Mouse (Mus musculus): ENCODE results near the gene Kcnip2. TPM values are rescaled to one million over a fixed set of nuclear protein-coding genes. Genes with fewer than 3 reads are reported as not detected.
A peak's percentile ranks its signal among the peaks of the same experiment; 100 is the strongest.
"Not testable (repeated sequence)": the region's sequence is repeated elsewhere in the genome, so short reads cannot be mapped to it uniquely, and the experiment has no call there.

Gene Kcnip2
- total RNA-seq, 2 experiments from 2014 or later, result 204 to 236 TPM

DNA sequence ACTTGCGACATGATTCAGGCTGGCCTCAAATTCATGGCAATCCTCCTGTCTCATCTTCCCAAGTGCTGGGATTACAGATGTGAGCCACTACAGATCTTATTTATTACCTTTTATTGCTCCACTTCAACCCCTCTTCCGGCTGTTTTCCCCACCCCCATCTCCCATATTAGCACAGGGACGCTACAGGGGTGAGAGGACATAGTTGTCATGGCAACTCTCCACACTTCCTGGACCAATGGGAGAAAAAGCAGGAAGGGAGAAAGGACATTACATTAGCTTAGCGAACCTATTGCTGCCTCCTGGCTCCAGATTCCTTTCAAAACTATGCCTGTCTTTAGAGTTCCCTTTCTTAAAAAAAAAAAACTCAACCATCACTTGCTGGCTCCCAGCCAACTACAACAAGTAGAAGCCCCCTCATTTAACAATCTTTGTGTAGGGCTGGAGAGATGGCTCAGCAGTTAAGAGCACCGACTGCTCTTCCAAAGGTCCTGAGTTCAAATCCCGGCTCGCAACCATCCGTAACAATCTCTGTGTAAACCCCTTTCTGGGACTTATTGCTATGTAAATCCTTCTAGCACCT lies 3.1 kb downstream of the Kcnip2 start:
- no peak for DNase-seq

DNA sequence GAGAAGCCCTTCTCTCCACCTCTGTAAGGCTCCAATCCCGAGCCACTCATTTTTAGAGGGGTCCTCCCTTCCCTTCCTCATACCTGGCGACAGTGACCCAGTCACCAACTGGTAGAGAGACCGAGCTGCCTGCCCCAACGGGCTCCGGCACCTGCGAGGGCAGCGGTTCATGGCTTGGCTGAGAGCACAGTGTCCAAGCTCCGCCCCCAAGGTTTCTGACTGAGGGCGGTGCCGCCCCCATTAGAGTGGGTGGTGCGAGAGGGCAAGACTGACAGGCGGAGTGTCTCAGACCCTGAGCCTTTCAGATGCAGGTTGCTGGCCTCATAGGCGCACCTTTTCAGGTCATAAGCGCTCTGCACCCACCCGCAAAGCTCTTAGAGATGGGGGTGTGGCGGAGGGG lies 3.7 kb downstream of the Kcnip2 start:
- DNase-seq, result peak in 1 of 2 experiments; percentile 36
- intact Hi-C loops (cut with DNase I), result loop anchor here (2.0 to 5.0 kb wide), 3 partner anchors 100 to 203 kb away; no protein-coding TSS in a partner anchor

More for the DNA sequence above, 3.1 kb downstream of the Kcnip2 start:
- intact Hi-C loops (cut with DNase I), result loop anchor here (2.0 to 5.0 kb wide), 3 partner anchors 100 to 202 kb away; no protein-coding TSS in a partner anchor

DNA sequence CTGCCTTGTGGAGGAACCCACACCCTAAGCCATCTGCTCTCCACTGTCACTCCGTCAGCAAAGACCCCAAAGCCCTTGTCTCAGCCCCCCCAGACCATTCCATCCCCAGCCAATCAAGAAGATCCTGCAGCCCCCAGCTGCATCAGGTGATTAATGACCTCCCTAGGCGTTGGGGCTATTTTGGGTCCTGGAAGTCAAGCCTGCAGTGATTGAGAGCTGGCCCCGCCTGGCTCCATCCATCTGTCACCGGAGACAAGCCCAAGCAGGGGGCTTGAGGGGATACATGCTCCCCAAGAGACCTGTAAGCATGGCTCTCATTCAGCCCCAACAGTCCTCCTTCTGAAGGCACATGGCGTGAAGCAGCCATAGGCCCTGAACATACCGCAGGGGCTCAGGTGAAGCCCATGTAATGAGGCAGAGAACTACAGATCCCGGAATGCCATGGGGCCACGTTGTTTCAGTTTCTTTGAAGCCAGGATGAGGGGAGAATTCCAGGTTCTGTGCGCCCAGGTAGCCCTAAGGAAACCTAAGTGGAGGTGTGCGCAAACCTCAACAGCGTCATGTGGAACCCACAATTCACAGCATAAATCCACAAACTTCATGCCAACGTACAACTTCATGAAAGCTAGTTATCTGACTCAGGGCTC lies 4.7 kb downstream of the Kcnip2 start:
- intact Hi-C loops (cut with DNase I), result loop anchor here (5.0 kb wide), 1 partner anchor 101 kb away; no protein-coding TSS in a partner anchor
- DNase-seq, result no peak

DNA sequence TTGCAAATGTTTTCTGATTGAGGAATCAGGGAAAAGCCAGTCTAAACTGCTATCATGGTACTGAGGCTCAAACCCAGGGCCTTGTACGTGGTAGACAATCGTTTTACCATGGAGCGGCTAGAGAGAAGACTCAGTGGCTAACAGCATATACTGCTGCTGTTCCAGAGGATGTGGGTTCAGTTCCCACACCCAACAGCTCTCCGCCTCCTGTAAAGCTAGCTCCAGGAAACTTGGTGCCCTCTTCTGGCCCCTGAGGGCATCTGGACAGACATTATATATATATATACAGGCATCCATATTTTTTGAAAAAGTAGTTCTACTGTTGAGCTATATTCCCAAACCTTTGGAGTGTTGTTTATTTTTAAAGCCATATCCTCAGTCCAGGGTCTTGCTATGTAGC lies 8.1 kb downstream of the Kcnip2 start:
- DNase-seq, result no peak
- intact Hi-C loops (cut with DNase I), result no loop called here

DNA sequence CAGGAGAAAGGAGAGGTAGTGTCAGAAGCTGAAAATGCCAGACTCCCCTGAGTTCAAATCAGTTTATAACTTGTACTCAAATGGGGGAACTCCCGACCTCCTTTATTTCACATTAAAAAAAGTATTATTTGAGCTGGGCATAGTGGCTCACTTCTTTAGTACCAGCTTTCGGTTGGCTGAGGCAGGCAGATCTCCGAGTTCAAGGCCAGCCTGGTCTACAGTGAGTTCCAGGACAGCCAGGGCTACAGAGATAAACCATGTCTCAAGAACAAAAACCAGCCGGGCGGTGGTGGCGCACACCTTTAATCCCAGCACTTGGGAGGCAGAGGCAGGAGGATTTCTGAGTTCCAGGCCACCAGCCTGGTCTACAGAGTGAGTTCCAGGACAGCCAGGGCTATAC lies 10.0 kb downstream of the Kcnip2 start:
- DNase-seq, result not testable (repeated sequence)
- intact Hi-C loops (cut with DNase I), result loop anchor here (2.0 kb wide), 2 partner anchors 147 to 209 kb away; no protein-coding TSS in a partner anchor

DNA sequence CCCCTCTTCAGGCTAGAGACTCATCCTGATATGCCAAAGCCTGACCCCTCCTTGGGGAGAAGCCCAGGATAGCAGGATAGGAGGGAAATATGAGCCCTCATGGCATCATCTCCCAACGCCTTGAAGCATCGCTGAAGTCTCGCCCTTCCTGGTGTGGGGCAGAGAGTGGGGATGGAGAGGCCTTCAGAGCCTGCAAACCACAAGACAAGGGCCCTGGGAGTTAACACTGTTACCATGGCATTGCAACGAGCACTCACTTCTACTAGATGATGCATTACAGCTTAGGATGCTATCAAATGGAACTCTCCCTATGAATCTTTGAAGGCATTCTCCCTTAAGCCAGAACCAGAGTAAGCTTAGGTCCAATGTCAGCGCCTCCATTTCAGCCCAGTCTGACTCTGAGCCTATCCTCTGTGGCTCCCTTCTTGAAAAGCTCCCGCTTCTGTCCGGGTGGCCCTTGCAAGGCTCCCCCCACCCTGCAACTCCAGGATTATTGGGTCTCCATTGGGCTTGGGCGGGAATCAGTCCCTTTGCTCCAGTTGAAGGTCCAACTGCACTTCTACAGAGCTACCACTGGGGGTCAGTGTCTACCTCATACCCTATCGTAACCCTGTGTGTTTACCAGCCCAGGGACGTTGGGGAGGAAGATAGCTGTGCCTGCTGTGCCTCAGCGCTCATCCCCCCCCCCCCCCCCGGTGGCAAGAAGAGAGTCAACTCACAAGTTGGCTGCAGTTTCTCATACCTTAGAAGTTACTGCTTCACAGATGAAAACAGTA lies 11.1 kb downstream of the Kcnip2 start:
- DNase-seq, result no peak
- intact Hi-C loops (cut with DNase I), result loop anchor here (2.0 kb wide), 2 partner anchors 148 to 210 kb away; no protein-coding TSS in a partner anchor

DNA sequence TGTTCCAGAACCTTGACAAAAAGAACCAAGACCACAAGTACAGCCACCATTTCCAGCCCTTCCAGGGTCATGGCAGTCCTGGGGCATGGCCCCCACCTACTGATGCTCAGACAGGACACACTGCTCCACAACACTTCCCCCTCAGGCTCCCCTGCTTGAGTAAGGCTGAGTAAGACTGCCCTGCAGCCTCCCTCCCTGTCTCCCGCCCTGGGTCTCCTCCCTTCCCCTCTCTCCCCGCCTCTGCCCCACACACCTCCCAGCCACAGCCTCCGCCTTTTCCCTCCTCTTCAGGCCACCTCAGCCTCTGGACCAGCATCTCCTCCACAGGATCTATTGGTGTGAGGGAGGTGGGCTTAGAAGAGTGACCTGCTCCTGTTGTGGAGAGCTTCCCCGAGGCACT lies 12.5 kb downstream of the Kcnip2 start:
- DNase-seq, result no peak

DNA sequence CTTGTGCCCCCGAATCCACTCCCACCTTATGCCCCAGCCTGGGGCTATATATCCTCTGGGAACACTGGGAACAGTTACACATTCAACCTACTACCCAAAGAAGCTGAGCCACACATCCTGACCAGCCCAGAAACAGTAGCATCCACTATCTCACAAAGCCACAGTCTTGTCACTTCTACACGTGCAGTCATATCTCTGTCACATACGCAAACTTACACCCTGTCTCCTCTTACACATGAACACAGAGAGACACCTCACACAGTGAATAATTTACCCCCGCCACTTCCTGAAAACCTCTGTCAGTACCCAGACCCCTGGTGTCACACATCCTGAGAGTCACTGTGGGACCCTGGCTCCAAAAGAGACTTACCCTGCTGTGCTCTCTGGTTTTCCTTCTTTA lies 13.2 kb downstream of the Kcnip2 start:
- intact Hi-C loops (cut with DNase I), result no loop called here
- DNase-seq, result no peak

More for the DNA sequence above, 12.5 kb downstream of the Kcnip2 start:
- intact Hi-C loops (cut with DNase I), result no loop called here

DNA sequence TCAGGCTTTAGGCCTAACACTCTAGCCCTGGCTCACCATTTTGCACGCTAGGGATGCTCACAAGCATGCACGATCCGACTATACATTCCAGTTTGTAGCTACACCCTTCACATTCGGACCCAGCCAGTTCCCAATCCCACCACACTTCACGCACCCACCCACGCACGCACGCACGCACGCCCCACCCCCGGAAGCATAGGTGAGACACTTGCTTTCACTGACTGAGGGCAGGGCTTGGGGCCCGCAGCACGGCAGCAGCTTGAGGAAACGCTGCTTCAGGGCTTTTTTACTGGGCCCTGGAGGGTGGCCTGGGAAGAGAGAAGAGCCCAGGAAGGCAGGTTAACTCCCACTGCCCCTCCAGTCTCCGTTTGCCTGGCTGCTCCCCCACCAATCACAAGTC lies 19.0 kb downstream of the Kcnip2 start:
- no peak for DNase-seq
- intact Hi-C loops (cut with DNase I), result no loop called here

DNA sequence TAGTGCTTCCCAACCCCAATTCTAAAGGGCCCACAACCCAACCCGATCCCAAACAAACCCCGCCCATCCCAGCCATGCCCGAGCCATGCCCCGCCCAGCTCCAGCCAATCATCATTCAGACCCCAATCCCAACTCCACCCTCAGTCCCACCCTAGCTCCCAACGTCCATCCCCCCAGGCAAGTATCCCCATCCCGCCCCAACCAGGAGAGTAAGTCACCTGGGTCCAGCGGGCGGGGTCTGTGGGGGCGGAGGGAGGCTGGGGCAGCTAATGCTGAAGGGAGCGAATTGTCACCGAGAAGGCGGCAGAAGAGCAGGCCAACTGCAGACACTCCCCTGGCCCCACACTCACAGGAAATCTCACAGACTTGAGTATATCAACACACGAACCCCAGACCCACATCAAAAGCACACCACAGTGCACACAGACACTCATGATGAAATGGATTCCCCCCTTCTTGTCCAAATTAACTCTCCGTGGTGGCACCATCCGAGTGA lies 19.8 kb downstream of the Kcnip2 start:
- DNase-seq, result no peak
- intact Hi-C loops (cut with DNase I), result no loop called here

DNA sequence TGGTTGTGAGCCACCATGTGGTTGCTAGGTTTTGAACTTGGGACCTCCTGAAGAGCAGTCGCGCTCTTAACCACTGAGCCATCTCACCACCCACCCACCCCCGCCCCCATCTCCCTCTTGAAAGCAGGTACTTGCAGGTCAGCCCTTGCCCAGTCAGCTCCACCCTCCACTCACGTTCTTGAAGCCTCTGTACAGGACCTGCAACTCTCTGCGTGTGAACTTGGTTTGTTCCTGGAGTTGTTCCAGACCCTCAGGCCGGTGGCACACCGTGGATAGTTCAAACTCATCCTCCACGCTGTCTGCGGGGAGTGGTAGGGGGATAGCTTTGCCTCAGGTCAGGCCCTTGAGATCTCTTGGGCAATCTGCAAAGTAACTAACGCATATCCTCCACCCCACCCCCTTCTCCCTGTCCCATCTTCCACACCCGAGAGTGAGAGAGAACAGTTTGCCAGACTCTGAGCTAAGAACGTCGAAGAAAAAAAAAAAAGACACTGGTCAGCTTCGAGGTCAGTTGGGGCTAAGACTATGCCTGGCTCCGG lies 20.4 kb downstream of the Kcnip2 start:
- no peak for DNase-seq
- intact Hi-C loops (cut with DNase I), result no loop called here

DNA sequence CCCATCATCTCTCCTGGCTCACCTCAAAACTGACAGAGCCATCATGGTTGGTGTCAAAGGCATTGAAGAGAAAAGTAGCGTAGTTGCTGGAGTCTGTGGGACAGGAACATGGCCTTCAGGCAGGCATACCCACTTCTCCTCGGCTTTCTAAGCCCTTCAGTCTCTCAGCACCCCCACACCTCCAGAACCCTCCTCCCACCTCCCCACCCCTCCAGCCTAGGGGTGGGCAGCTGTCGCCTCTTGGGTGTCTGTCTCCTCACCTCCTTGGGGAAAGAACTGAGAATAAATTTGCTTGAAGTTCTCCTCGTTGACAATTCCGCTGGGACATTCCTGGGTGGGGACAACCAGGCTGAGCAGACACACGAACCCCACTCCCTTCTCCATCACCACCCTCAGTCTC lies 21.1 kb downstream of the Kcnip2 start:
- DNase-seq, result no peak
- intact Hi-C loops (cut with DNase I), result no loop called here

DNA sequence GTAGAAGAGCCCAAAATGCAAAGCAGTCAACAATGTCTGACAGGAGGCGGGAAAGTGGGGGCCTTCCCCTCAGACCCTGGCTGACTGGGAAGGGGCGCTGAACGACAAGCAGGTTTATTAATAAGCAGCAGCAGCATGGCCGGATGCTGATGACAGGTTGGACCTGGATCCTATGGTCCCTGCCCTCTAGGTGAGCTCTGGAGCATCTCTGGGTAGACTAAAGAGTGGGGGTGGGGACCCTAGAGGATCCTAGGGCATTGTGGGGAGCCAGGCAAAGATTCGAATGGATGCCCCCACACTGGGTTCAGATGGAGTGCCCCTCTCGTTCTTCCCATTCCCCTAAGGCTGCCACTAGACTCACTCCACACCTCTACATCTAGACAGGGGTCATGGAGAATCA lies 23.5 kb downstream of the Kcnip2 start:
- no peak for DNase-seq
- intact Hi-C loops (cut with DNase I), result no loop called here

DNA sequence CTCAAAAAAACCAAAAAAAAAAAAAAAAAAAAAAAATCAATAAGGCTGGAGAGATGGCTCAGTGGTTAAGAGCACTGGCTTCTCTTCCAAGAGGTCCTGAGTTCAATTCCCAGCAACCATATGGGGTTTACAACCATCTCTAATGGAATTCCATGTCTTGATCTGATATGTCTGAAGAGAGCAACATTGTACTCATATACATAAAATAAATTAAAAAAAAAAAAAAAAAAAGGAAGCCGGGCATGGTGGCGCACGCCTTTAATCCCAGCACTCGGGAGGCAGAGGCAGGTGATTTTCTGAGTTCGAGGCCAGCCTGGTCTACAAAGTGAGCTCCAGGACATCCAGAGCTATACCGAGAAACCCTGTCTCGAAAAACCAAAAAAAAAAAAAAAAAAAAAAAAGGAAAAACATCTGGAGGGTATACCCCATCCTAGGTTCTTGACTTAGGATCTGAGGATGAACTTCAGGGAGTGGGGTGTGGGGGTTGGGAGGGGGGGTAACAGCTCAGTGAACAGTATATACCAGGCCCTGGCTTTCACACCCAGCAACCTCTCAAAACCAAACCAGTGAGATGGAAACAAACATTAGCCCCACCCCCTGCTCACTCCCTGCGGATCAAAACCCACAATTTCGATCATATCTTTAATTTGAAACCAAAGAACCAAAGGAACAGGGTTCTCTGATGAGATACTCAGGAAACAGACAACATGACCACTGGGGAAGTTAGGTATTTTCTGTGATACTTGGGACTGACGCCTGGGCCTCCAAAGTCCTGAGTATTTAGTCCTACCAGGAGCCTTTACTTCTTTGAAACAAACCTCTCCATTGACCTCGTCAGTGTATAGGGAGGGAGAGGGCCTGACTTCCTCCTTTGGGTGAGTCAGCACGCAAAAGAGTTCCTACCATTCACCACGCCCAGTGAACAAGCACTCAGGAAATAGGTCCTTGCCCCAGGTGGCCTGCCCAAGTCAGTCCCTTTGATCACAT lies 25.7 kb downstream of the Kcnip2 start:
- intact Hi-C loops (cut with DNase I), result no loop called here
- DNase-seq, result no peak

DNA sequence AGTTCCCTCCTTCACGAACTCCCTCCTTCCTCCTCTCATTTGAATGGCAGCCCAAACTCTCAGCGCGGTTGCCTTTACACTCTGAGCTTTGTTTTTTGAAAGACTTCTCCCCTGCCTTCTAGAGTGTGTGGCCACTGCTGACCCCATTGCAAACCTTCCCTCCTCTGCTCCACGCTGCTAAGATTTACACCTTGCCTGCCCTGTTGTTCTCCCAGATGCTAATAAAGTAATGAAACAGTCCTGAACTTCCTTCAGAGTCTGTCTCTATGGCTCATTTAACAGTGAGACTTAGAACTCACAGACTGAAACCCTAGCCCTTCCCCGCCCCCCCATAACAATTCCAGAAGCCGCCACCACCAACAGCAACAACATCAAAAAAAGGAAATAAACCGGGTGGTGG lies 26.5 kb downstream of the Kcnip2 start:
- intact Hi-C loops (cut with DNase I), result no loop called here
- no peak for DNase-seq

DNA sequence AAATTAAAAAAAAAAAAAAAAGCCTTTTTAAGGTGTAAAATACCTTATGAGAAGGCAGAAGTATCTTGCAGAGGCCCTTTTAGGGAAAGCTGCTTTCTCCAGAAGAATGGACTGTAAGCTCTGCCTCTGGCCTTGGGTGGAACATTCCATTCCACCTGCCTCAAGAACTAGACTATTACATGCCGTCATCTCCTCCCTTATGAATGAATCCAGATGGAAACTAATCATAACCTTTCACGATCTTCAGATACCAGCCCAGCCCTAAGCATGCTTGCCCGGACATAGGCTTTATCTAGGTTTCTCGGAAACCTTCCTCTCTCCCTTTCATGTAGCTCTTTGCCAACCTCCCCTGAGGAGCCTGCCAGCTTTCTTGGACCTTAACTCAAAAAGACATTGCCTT lies 27.5 kb downstream of the Kcnip2 start:
- no peak for DNase-seq
- intact Hi-C loops (cut with DNase I), result no loop called here

DNA sequence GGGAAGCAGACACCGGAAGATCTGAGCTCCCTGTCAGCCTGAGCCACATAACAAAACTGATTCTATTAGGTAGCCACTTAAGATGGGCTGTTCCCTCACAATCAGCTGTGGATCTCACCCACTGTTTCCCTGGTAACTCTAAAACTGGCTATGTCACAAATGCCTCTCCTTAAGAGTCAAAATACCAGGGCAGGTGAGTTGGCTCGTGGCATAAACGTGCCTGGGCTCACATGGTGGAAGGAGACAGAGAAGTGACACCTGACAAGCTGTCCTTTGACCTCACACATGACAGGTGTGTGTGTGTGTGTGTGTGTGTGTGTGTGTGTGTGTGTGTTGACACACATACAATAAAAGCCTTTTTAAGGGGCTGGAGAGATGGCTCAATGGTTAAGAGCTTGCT lies 28.4 kb downstream of the Kcnip2 start:
- intact Hi-C loops (cut with DNase I), result no loop called here
- DNase-seq, result no peak

DNA sequence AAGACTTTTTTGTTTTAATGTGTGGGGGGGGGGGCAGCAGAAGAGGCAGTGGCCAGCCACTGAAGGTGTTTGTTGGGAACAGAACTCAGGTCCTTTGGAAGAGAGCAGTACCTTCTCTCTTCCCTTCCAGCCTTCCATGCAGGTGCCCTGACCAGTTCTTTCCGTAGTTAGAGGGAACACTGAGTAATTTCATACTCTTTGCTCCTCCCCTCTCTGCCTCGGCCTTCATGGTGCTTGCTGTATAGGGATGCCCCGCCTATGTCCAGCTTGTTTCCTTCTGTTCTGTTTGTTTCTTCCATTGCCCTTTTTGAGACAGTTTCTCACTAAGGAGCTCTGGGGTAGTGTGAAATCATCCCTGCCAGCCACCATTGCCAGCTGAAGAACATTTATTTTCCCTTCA lies 30.4 kb downstream of the Kcnip2 start:
- intact Hi-C loops (cut with DNase I), result no loop called here
- no peak for DNase-seq

DNA sequence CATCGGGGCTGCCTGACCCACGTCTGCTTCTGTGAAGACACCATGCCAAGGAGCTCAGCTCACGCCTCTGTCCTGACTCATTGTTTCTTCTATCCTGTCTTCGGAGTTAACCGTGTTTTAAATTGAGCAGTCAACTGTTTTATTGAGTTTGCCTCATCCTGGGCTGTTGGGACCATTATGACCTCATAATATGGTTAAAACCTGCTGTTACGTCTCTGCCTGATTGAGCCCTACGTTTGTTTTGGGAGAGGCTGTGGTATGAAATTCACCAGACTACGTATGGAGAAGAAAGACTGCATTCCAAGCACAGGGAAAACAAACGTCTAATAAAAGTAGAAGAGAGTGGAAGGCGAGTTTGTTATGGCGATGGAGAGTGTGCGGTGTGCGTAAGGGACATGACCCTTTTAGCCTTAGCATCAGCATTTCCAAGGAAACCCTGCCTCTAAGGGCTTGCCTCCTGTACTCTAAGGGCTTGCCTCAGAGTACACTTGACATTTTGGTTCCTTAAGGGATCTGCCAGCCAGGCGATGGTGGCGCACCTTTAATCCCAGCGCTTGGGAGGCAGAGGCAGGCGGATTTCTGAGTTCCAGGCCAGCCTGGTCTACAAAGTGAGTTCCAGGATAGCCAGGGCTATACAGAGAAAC lies 31.8 kb downstream of the Kcnip2 start:
- no peak for DNase-seq
- intact Hi-C loops (cut with DNase I), result no loop called here

Data from heart, postnatal 36 days (tissue).